Mouse (Mus musculus): ENCODE results near the gene Crtc2. TPM values are rescaled to one million over a fixed set of nuclear protein-coding genes. Genes with fewer than 3 reads are reported as not detected.
A peak's percentile ranks its signal among the peaks of the same experiment; 100 is the strongest.

The Crtc2 gene
- polyA plus RNA-seq, 1 experiment from 2014 or later = 16.7 TPM

DNA sequence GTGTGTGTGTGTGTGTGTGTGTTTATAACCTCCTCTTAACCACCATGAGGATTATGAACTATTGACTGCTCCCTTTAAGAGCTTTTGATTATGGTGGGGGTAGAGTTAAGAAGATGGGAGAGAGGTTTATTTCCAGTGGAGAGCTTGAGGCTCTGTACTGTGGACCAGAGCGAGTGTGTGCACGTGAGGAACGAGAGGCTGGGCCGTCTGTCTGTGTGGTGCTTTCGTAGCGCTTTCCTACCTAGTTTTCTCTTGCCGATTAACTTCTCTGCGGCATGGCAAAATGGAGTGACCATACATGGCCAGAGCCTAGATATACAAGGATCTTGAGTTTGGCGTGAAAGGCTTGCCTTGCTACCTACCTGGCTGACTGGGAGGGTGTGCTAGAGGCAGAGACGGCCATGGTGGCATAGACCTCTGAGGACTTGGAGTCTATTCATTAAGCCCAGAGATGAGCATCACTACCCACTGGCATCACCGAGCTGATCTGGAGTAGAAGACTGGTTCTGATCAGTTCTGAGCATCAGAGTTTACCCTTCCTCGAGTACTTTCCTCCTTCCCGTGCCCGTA is 1.9 kb downstream of the Crtc2 start:
- Histone ChIP-seq H3K9me3 (ENCODE audit: control insufficient read depth, low read length) (no peaks in the 10 kb centered on the region), H3K27me3 (ENCODE audit: control insufficient read depth, insufficient read depth, low read length) (no peaks in the 10 kb centered on the region), H3K4me3 (ENCODE audit: low read depth, low read length) (no peak overlapping the region), H3K36me3 (ENCODE audit: control insufficient read depth, insufficient read depth, low read length) (peaks cover 8% of the 10 kb centered on the region), H3K27ac (replicated peaks; ENCODE audit: low read depth, low read length) (no peak overlapping the region), H3K4me1 (ENCODE audit: control insufficient read depth, insufficient read depth, low read length) (no peaks in the 10 kb centered on the region), H3K9ac (ENCODE audit: low read length) (no peak overlapping the region), H3K4me2 (ENCODE audit: low read depth, severe bottlenecking) (no peak overlapping the region)
- ATAC-seq (ENCODE audit: insufficient number of reproducible peaks, low FRiP score, low TSS enrichment, low read depth) (no peak), DNase-seq (ENCODE audit: low spot score) (no peak)
- WGBS = 93% methylated on average over 14 of the region's 14 CpGs

DNA sequence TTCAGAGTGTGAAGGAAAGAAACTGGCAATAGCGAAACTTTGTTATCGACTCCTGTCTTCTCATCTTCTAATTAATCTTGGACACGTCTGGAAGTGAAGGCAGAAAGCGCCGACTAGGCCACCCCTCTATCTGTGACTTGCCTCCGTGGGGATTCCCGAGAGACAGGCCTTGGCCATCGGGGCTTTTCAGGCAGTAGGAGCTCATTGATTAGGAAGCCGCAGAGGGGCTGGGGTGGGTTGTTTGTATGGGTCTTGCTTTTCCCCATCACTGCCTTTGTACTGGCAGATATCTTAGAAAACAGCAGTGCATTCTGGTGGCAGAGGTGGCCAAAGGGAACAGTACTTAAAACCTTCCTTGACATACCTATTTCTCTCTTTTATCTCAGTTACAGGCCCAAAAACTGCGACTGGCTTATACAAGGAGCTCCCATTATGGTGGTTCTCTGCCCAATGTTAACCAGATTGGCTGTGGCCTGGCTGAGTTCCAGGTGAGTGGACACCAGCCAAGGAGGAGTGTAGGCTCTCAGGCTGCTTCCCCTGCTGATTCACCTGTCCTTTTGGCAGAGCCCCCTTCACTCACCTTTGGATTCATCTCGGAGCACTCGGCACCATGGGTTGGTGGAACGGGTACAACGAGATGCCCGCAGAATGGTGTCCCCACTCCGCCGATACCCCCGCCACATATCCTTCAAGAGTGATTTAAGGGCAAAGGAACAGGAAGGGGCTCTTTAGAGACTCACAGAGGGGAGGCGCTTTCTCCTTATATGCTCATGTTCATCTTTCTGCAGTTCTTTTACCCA is 3.0 kb downstream of the Crtc2 start:
- no peaks in the 10 kb centered on the region for H3K27me3 ChIP-seq (ENCODE audit: control insufficient read depth, insufficient read depth, low read length)
- no peak overlapping the region for H3K4me2 ChIP-seq (ENCODE audit: low read depth, severe bottlenecking)
- no peak overlapping the region for H3K27ac ChIP-seq (replicated peaks; ENCODE audit: low read depth, low read length)
- H3K9ac ChIP-seq (ENCODE audit: low read length) = no peak overlapping the region
- H3K4me3 ChIP-seq (ENCODE audit: low read depth, low read length) = no peak overlapping the region
- ATAC-seq (ENCODE audit: insufficient number of reproducible peaks, low FRiP score, low TSS enrichment, low read depth) (no peak), DNase-seq (ENCODE audit: low spot score) (no peak)
- peaks cover 5% of the 10 kb centered on the region; the same call in 1 of the 2 replicates for H3K36me3 ChIP-seq (ENCODE audit: control insufficient read depth, insufficient read depth, low read length)
- no peaks in the 10 kb centered on the region for H3K4me1 ChIP-seq (ENCODE audit: control insufficient read depth, insufficient read depth, low read length)
- H3K9me3 ChIP-seq (ENCODE audit: control insufficient read depth, low read length) = no peaks in the 10 kb centered on the region
- WGBS = 93% methylated on average over 19 of the region's 19 CpGs

DNA sequence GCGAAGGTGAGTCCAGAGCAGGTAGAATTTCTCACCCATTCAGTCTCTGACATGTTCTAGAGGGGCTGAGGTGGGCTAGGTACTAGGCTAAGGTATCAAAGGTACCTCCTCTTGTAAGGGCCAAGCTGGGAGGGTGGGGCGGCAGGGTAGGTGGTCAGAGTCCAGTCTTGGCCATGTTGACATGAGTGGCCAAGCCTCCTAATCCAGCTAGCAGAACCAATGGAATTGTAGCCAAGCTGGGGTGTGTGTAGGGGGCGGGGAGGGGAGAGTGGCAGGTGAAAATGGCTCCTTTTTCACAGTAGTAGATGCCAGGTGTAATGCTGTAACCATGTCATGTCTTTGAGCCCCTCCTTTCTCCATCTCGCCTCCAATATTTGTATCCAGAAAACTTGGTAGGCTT is 4.6 kb downstream of the Crtc2 start:
- no peak for ATAC-seq (ENCODE audit: insufficient number of reproducible peaks, low FRiP score, low TSS enrichment, low read depth)
- 94% methylated on average over 4 of the region's 4 CpGs for whole genome bisulfite sequencing
- H3K27ac ChIP-seq (replicated peaks; ENCODE audit: low read depth, low read length) = no peak overlapping the region
- peaks cover 8% of the 10 kb centered on the region for H3K36me3 ChIP-seq (ENCODE audit: control insufficient read depth, insufficient read depth, low read length)
- no peak for DNase-seq (ENCODE audit: low spot score)
- H3K4me1 ChIP-seq (ENCODE audit: control insufficient read depth, insufficient read depth, low read length) = no peaks in the 10 kb centered on the region
- no peak overlapping the region for H3K4me2 ChIP-seq (ENCODE audit: low read depth, severe bottlenecking)
- no peaks in the 10 kb centered on the region for H3K27me3 ChIP-seq (ENCODE audit: control insufficient read depth, insufficient read depth, low read length)
- H3K9me3 ChIP-seq (ENCODE audit: control insufficient read depth, low read length) = no peaks in the 10 kb centered on the region
- H3K9ac ChIP-seq (ENCODE audit: low read length) = no peak overlapping the region
- no peak overlapping the region for H3K4me3 ChIP-seq (ENCODE audit: low read depth, low read length)

DNA sequence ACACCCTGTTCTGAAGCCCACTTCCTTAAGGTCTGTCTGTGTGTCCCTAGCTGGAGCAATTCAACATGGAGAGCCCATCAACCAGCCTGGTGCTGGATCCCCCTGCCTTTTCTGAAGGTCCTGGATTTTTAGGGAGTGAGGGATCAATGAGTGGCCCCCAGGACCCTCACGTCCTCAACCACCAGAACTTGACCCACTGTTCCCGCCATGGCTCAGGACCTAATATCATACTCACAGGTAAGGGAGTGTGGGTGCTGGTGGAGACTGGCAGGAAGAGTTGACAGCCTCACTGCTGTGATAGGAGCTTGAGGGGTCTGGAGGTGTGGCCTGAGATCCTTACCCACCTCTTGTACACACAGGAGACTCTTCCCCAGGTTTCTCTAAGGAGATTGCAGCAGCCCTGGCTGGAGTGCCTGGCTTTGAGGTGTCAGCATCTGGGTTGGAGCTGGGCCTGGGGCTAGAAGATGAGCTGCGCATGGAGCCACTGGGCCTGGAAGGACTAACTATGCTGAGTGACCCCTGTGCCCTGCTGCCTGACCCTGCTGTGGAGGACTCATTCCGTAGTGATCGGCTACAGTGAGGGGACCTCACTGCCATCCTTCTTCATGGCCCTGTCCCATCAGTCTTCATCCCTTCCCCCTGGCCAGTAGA is 9.3 kb downstream of the Crtc2 start:
- H3K36me3 ChIP-seq (ENCODE audit: control insufficient read depth, insufficient read depth, low read length) = peaks cover 10% of the 10 kb centered on the region
- no peak overlapping the region for H3K27ac ChIP-seq (replicated peaks; ENCODE audit: low read depth, low read length)
- ATAC-seq (ENCODE audit: insufficient number of reproducible peaks, low FRiP score, low TSS enrichment, low read depth) = no peak
- H3K4me2 ChIP-seq (ENCODE audit: low read depth, severe bottlenecking) = no peak overlapping the region
- no peak overlapping the region for H3K9ac ChIP-seq (ENCODE audit: low read length)
- DNase-seq (ENCODE audit: low spot score) = no peak
- 0 out of 2 replicates have a peak, but pooled peaks cover 8% of the 10 kb centered on the region for H3K4me1 ChIP-seq (ENCODE audit: control insufficient read depth, insufficient read depth, low read length)
- over 99% methylated on average over 5 of the region's 5 CpGs for WGBS
- H3K27me3 ChIP-seq (ENCODE audit: control insufficient read depth, insufficient read depth, low read length) = no peaks in the 10 kb centered on the region
- H3K9me3 ChIP-seq (ENCODE audit: control insufficient read depth, low read length) = no peaks in the 10 kb centered on the region
- H3K4me3 ChIP-seq (ENCODE audit: low read depth, low read length) = no peak overlapping the region

DNA sequence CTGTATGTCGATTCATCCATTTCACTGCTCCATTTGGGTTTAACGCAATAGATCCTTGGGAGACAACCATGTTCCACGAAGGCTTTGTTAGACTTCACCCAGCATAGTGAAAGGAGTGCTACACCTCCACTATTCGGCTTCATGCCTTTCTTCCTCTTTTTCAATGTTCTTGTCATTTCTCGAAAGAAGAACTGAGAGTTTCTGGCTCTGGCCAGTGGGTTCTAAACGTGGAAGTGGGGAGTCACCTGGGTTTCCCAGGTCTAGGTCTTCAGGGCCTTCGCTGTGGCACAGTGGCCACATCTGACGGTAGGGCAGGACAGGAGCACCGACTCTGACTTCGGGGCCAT is 10.7 kb downstream of the Crtc2 start:
- Histone ChIP-seq H3K9ac (ENCODE audit: low read length) (no peak overlapping the region; the same call in 1 of the 2 replicates), H3K4me1 (ENCODE audit: control insufficient read depth, insufficient read depth, low read length) (0 out of 2 replicates have a peak, but pooled peaks cover 8% of the 10 kb centered on the region), H3K4me2 (ENCODE audit: low read depth, severe bottlenecking) (peak overlapping the region; percentile 71), H3K4me3 (ENCODE audit: low read depth, low read length) (peak overlapping the region; percentile 87), H3K27me3 (ENCODE audit: control insufficient read depth, insufficient read depth, low read length) (no peaks in the 10 kb centered on the region), H3K9me3 (ENCODE audit: control insufficient read depth, low read length) (no peaks in the 10 kb centered on the region), H3K27ac (replicated peaks; ENCODE audit: low read depth, low read length) (peak overlapping the region; percentile 94; the same call in 1 of the 2 replicates), H3K36me3 (ENCODE audit: control insufficient read depth, insufficient read depth, low read length) (peaks cover 8% of the 10 kb centered on the region)
- ATAC-seq (ENCODE audit: insufficient number of reproducible peaks, low FRiP score, low TSS enrichment, low read depth) (no peak), DNase-seq (ENCODE audit: low spot score) (no peak)
- 37% methylated on average over 10 of the region's 10 CpGs for WGBS

DNA sequence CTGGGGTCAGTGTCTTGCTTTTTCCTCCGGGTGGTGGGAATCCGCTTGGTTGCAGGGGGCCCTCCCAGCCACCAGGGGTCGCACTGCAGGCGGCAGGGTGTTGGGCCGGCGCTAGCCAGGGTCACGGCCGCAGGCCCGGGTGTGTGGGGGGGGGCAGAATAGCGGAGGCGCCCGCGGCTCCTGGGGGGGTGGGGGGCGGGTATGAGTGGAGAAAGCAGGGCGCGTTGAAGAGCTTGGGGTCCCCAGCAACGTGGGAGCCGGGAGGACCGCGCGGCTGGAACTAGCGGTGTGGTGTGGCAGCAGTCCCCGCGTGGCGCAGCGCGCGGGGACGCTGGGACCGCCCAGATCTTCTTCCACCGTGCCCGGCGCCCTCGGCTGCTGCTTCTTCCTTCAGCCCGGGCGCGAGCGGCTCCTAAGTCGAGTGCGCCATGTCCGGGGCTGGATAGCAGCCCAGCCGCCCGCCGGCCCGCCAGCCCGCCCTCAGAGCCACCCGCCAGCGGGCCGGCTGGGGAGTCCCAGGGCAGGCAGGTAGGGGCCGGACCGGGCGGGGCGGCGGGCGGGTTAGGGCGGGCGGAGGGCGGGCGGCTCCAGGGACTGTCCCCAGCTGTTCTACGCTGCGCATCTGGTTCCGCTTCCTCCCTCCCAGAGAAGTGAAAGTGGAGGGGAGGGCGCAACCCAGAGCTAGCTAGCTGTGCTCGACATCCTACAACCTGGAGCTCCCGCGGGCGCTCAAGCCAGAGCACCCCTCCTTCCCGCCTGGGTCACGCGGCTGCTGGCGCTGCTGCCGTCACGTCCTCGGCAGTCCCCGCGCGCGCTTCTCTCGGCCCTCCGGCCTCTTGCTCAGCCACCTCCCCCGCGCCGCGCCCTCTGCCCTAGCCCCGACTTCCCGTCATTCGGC is 11.3 kb downstream of the Crtc2 start, which contains the start of gene Dennd4b:
Gene Dennd4b (plus strand): TSS at position 152 of the 898 bp plus-strand sequence.
- H3K4me3 ChIP-seq (ENCODE audit: low read depth, low read length) = peak within 1 kb of the TSS; percentile 87
- peak within 1 kb of the TSS; percentile 94 for H3K27ac ChIP-seq (replicated peaks; ENCODE audit: low read depth, low read length)
- peaks cover 5% of the 10 kb centered on the region for H3K36me3 ChIP-seq (ENCODE audit: control insufficient read depth, insufficient read depth, low read length)
- peak; percentile 85 for ATAC-seq (ENCODE audit: insufficient number of reproducible peaks, low FRiP score, low TSS enrichment, low read depth)
- H3K27me3 ChIP-seq (ENCODE audit: control insufficient read depth, insufficient read depth, low read length) = no peaks in the 10 kb centered on the region
- DNase-seq (ENCODE audit: low spot score) = peak; percentile 95
- 0 out of 2 replicates have a peak, but pooled peaks cover 8% of the 10 kb centered on the region for H3K4me1 ChIP-seq (ENCODE audit: control insufficient read depth, insufficient read depth, low read length)
- H3K9me3 ChIP-seq (ENCODE audit: control insufficient read depth, low read length) = no peaks in the 10 kb centered on the region
- H3K4me2 ChIP-seq (ENCODE audit: low read depth, severe bottlenecking) = peak within 1 kb of the TSS; percentile 71
- whole genome bisulfite sequencing = under 1% methylated on average over 63 of the region's 87 CpGs
- H3K9ac ChIP-seq (ENCODE audit: low read length) = peak within 1 kb of the TSS; percentile 94

DNA sequence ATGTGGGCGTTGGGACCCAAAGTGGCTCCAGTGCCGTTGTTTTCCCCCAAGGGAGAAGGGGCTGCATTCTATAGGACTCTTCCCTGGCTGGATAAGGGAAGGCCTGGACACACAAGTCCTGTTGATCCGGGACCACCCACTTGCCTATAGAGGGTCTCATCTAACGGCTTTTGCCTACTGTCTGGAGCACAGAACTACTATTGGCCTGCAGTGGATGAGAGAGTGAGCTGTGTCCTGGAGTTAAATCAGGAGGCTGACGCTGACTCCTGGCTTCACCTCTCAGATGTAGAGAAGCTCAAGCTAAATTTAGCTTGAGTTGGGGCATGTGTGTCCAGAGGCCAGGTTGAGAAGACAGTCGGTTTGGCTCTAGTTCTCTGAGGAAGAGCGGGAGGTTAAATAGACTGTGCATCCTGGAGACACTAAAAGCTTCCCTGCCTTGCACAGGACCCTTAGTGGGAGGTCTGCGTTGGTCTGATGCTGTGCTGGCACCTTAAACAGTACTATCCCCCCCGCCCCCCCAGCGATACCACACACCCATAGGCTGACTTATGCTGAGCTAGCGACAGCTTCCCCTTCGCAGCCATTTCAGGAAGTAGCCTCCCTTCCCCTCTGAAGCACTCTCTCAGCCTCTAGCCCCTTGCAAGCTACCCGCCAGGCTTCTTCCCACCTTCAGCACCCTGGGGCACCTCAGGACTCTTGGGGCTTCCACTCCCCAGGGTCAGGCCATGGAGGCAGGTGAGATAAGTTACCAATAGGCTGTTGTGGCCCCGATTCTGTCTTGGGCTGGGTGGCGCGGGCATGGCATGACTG is 12.2 kb downstream of the Crtc2 start:
- 25% methylated on average over 16 of the region's 16 CpGs for WGBS
- peak; percentile 35; the same call in 1 of the 2 replicates for ATAC-seq (ENCODE audit: insufficient number of reproducible peaks, low FRiP score, low TSS enrichment, low read depth)
- H3K4me1 ChIP-seq (ENCODE audit: control insufficient read depth, insufficient read depth, low read length) = 0 out of 2 replicates have a peak, but pooled peaks cover 8% of the 10 kb centered on the region
- H3K4me3 ChIP-seq (ENCODE audit: low read depth, low read length) = peak overlapping the region; percentile 87
- H3K9me3 ChIP-seq (ENCODE audit: control insufficient read depth, low read length) = no peaks in the 10 kb centered on the region
- peak overlapping the region; percentile 94 for H3K9ac ChIP-seq (ENCODE audit: low read length)
- H3K27ac ChIP-seq (replicated peaks; ENCODE audit: low read depth, low read length) = peak overlapping the region; percentile 94
- DNase-seq (ENCODE audit: low spot score) = no peak
- H3K36me3 ChIP-seq (ENCODE audit: control insufficient read depth, insufficient read depth, low read length) = peaks cover 5% of the 10 kb centered on the region
- H3K27me3 ChIP-seq (ENCODE audit: control insufficient read depth, insufficient read depth, low read length) = no peaks in the 10 kb centered on the region
- peak overlapping the region; percentile 71 for H3K4me2 ChIP-seq (ENCODE audit: low read depth, severe bottlenecking)

Data from limb, embryonic 11.5 days (tissue).